Mouse (Mus musculus) ES-Bruce4 (cell line): Measurements from ENCODE around the gene Usp4.

Experiments
- CTCF ChIP-seq: IDR thresholded peaks from one replicate; pipeline ENCODE4 v1.8.1; 2011; ENCODE audit warnings: low read depth, low read length
- POLR2A ChIP-seq: IDR thresholded peaks from one replicate; pipeline ENCODE4 v1.8.1; 2011; ENCODE audit warnings: low read length; ENCODE audit not compliant: insufficient read depth

DNA sequence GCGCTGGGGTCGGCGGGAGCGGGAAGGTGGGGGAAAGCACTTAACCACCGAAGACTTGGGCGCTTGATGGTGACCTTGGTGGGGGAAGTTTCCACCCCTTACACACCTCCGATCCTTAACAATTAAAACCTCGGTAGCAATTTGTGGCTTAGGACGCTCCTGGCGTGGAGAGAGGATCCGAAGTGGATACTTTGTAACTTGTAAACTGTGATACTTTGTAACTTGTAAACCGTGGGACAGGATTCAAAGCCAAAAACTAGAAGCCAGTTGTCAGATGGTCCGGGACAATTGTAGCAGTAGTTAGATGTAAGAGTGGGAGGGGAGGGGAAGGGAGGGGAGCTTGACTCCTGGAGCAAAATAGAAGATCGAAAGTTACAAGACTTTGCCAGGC is 632 bp downstream of the Usp4 start:
- TF ChIP-seq CTCF (no peak), POLR2A (no peak)
